Mouse (Mus musculus): ENCODE data around the gene Lrig2. TPM values are rescaled to one million over a fixed set of nuclear protein-coding genes. Genes with fewer than 3 reads are reported as not detected.

Lrig2 gene
- total and polyA plus RNA-seq, 2 experiments, result 2.8 to 5.8 TPM

DNA sequence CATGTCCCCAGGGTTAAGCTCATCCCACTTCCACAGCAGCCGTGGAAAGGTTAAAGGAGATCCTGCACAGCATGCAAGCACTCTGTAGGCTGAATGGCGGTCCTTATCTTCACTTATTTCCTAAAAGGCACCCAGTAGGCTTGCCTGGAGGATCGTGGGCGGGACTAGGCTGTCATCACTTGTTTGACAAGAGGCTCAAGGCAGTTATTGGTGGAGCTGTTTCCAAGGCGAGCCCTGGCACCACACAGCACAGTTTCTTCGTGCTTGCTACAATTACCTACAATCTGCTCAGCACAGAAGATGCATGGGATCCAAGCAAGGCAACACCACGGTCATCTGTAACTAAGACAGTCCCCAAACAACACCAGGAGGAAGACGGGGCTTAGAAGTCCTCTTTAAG lies 137.8 kb downstream of the Lrig2 start:
- Histone ChIP-seq H3K27ac (replicated peaks; ENCODE audit: insufficient read depth, low read depth, low read length) (no peak overlapping the region), H3K4me3 (ENCODE audit: insufficient read depth, low read depth, low read length) (no peak overlapping the region), H3K79me2 (ENCODE audit: control insufficient read depth, insufficient read depth, low read length) (no peaks in the 10 kb centered on the region; the same call in 1 of the 2 replicates), H3K36me3 (ENCODE audit: control insufficient read depth, insufficient read depth, low read length) (no peaks in the 10 kb centered on the region), H3K27me3 (ENCODE audit: control insufficient read depth, insufficient read depth, low read length) (no peaks in the 10 kb centered on the region), H3K4me1 (ENCODE audit: control insufficient read depth, insufficient read depth, low read length) (no peaks in the 10 kb centered on the region), H3K9ac (ENCODE audit: low read depth, low read length) (no peak overlapping the region)
- TF ChIP-seq CTCF (IDR thresholded peaks at IDR 0.05; ENCODE audit: low read depth, low read length) (no peak), POLR2A (IDR thresholded peaks at IDR 0.05; ENCODE audit: extremely low read depth, insufficient read depth, low read length) (no peak)
- no peak for DNase-seq (ENCODE audit: extremely low read depth, low read depth, low spot score)
- whole genome bisulfite sequencing, result 66% methylated on average over 8 of the region's 8 CpGs

DNA sequence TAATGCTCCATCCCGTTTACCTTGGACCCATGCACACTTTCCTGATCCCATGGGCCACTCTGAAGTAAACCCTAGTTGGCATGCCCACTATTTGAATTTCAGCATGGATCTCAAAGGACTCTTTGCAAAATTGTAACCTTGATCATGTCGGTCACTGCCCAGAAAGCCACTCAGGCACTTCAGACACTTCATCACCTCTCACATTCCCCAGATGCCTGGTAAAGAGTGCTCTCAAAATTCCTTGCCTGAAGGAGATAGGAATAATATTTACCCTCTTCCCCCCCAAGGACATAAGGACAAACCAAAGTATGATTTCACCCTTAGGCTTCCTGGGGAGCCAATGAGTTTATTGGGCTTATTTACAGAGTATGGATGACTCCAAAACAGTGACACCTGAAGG lies 139.3 kb downstream of the Lrig2 start:
- H3K27me3 ChIP-seq (ENCODE audit: control insufficient read depth, insufficient read depth, low read length), result no peaks in the 10 kb centered on the region
- no peak overlapping the region for H3K4me3 ChIP-seq (ENCODE audit: insufficient read depth, low read depth, low read length)
- 74% methylated on average over 2 of the region's 2 CpGs for WGBS
- H3K27ac ChIP-seq (replicated peaks; ENCODE audit: insufficient read depth, low read depth, low read length), result no peak overlapping the region
- no peak for TF ChIP-seq POLR2A (IDR thresholded peaks at IDR 0.05; ENCODE audit: extremely low read depth, insufficient read depth, low read length)
- TF ChIP-seq CTCF (IDR thresholded peaks at IDR 0.05; ENCODE audit: low read depth, low read length), result no peak
- H3K9ac ChIP-seq (ENCODE audit: low read depth, low read length), result no peak overlapping the region
- H3K4me1 ChIP-seq (ENCODE audit: control insufficient read depth, insufficient read depth, low read length), result no peaks in the 10 kb centered on the region
- no peak for DNase-seq (ENCODE audit: extremely low read depth, low read depth, low spot score)
- no peaks in the 10 kb centered on the region for H3K36me3 ChIP-seq (ENCODE audit: control insufficient read depth, insufficient read depth, low read length)
- no peaks in the 10 kb centered on the region; the same call in 1 of the 2 replicates for H3K79me2 ChIP-seq (ENCODE audit: control insufficient read depth, insufficient read depth, low read length)

DNA sequence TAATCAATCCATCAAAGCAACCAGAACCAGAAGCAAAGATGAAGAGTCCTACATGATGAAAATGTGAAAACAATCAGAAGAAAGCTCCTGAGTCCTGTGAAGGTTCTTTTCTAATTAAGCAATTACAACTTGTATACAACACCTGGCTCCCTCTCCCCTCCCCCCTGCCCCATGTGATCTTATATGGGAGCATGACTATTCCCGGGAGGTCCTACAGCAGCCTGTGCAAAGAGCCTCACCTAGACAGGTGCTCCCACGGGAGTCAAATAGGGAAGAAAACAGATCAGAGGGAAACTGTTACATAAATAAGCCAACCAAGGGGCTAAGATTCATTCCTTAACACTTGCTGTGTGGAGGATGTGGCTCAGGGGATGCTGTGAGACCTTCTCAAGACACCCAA lies 143.8 kb downstream of the Lrig2 start:
- H3K4me1 ChIP-seq (ENCODE audit: control insufficient read depth, insufficient read depth, low read length), result no peaks in the 10 kb centered on the region
- no peak overlapping the region for H3K9ac ChIP-seq (ENCODE audit: low read depth, low read length)
- no peaks in the 10 kb centered on the region for H3K27me3 ChIP-seq (ENCODE audit: control insufficient read depth, insufficient read depth, low read length)
- H3K36me3 ChIP-seq (ENCODE audit: control insufficient read depth, insufficient read depth, low read length), result no peaks in the 10 kb centered on the region
- TF ChIP-seq CTCF (IDR thresholded peaks at IDR 0.05; ENCODE audit: low read depth, low read length) (no peak), POLR2A (IDR thresholded peaks at IDR 0.05; ENCODE audit: extremely low read depth, insufficient read depth, low read length) (no peak)
- no peaks in the 10 kb centered on the region for H3K79me2 ChIP-seq (ENCODE audit: control insufficient read depth, insufficient read depth, low read length)
- WGBS, result 92% methylated on average over 2 of the region's 2 CpGs
- DNase-seq (ENCODE audit: extremely low read depth, low read depth, low spot score), result no peak
- no peak overlapping the region for H3K27ac ChIP-seq (replicated peaks; ENCODE audit: insufficient read depth, low read depth, low read length)
- H3K4me3 ChIP-seq (ENCODE audit: insufficient read depth, low read depth, low read length), result no peak overlapping the region

DNA sequence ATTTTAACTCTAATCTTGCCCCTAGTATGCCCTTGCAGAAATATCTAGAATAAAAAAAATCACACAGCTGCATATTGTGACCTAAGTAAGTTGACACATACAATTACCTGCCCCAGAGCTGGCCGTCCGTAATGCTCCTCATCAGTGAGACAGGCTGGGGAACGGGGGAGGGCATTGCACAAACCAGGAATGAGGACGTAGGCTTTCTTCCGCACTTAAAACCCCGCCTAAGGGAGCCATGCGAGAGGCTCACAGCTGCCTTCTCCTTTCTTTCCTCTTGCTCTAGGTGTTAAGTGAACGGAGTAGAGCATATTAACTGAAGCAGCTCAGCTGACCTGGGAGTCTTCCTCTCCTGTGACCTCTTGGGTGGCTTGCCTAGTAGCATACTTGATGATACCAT lies 149.9 kb downstream of the Lrig2 start:
- H3K4me3 ChIP-seq (ENCODE audit: insufficient read depth, low read depth, low read length), result no peak overlapping the region
- TF ChIP-seq POLR2A (IDR thresholded peaks at IDR 0.05; ENCODE audit: extremely low read depth, insufficient read depth, low read length) (no peak), CTCF (IDR thresholded peaks at IDR 0.05; ENCODE audit: low read depth, low read length) (no peak)
- H3K27me3 ChIP-seq (ENCODE audit: control insufficient read depth, insufficient read depth, low read length), result no peaks in the 10 kb centered on the region
- 93% methylated on average over 8 of the region's 8 CpGs for WGBS
- no peak overlapping the region for H3K9ac ChIP-seq (ENCODE audit: low read depth, low read length)
- H3K4me1 ChIP-seq (ENCODE audit: control insufficient read depth, insufficient read depth, low read length), result peaks cover 13% of the 10 kb centered on the region
- H3K79me2 ChIP-seq (ENCODE audit: control insufficient read depth, insufficient read depth, low read length), result no peaks in the 10 kb centered on the region
- no peak overlapping the region for H3K27ac ChIP-seq (replicated peaks; ENCODE audit: insufficient read depth, low read depth, low read length)
- H3K36me3 ChIP-seq (ENCODE audit: control insufficient read depth, insufficient read depth, low read length), result no peaks in the 10 kb centered on the region
- no peak for DNase-seq (ENCODE audit: extremely low read depth, low read depth, low spot score)

- peak; percentile 97 for DNase-seq (ENCODE audit: extremely low read depth, low read depth, low spot score)
- Histone ChIP-seq H3K4me1 (ENCODE audit: control insufficient read depth, insufficient read depth, low read length) (peaks cover 13% of the 10 kb centered on the region), H3K27ac (replicated peaks; ENCODE audit: insufficient read depth, low read depth, low read length) (peak overlapping the region; percentile 42), H3K9ac (ENCODE audit: low read depth, low read length) (no peak overlapping the region), H3K4me3 (ENCODE audit: insufficient read depth, low read depth, low read length) (no peak overlapping the region), H3K27me3 (ENCODE audit: control insufficient read depth, insufficient read depth, low read length) (no peaks in the 10 kb centered on the region), H3K79me2 (ENCODE audit: control insufficient read depth, insufficient read depth, low read length) (no peaks in the 10 kb centered on the region), H3K36me3 (ENCODE audit: control insufficient read depth, insufficient read depth, low read length) (no peaks in the 10 kb centered on the region)
- no peak for TF ChIP-seq POLR2A (IDR thresholded peaks at IDR 0.05; ENCODE audit: extremely low read depth, insufficient read depth, low read length)
- 0 out of 2 replicates have a peak, but pooled peaks have one; percentile 1 for TF ChIP-seq CTCF (IDR thresholded peaks at IDR 0.05; ENCODE audit: low read depth, low read length)
- 18% methylated on average over 5 of the region's 5 CpGs for WGBS
Measured at GRCm38 (mm10) chr3:104360325-104360724, 151.4 kb downstream of the Lrig2 start.

DNA sequence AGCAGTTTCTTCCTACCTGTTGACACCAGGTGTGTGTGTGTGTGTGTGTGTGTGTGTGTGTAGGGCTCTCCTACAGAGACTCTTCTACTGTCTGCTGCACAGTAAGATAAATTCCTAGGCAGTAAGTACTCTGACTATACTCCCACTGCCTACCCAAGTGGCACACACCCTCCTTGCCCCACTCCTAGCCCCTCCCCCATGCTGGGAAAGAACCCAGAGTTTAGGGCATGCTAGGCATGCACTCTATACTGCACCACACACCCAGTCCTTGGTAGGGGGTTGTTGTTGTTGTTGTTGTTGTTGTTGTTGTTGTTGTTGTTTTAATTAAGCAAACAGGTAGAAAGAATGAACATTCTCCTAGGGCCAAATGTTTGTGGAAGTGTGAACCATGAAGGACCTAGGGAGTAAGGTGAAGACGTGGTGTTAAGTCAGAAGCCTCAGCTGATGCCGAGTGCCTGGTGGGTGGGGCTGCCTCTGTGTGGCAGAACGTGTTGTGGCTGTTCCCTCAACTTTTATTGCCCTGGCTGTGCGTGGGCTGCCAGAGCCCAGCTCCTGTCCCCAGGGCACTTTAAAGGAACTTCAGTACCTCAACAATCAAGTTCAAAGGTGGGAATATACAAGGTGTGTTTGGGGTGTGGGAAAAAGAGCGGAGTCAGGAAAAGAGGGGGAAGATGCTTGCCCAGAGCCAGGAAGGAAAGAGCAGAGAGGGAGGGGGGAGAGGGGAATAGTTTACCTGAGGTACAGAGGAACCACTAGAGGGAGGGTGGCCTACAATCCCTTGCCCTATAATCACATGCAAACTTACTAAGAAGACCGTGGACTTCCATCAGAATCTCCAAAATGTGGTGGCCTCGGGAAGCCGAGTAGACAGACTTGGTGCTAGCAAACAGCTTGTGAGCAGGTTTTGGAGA lies 152.2 kb downstream of the Lrig2 start:
- WGBS, result 27% methylated on average over 8 of the region's 8 CpGs
- Histone ChIP-seq H3K27ac (replicated peaks; ENCODE audit: insufficient read depth, low read depth, low read length) (peak overlapping the region; percentile 42), H3K36me3 (ENCODE audit: control insufficient read depth, insufficient read depth, low read length) (no peaks in the 10 kb centered on the region), H3K79me2 (ENCODE audit: control insufficient read depth, insufficient read depth, low read length) (no peaks in the 10 kb centered on the region), H3K9ac (ENCODE audit: low read depth, low read length) (no peak overlapping the region), H3K4me1 (ENCODE audit: control insufficient read depth, insufficient read depth, low read length) (peaks cover 13% of the 10 kb centered on the region), H3K4me3 (ENCODE audit: insufficient read depth, low read depth, low read length) (no peak overlapping the region), H3K27me3 (ENCODE audit: control insufficient read depth, insufficient read depth, low read length) (no peaks in the 10 kb centered on the region)
- 0 out of 2 replicates have a peak, but pooled peaks have one; percentile 4 for TF ChIP-seq CTCF (IDR thresholded peaks at IDR 0.05; ENCODE audit: low read depth, low read length)
- no peak for TF ChIP-seq POLR2A (IDR thresholded peaks at IDR 0.05; ENCODE audit: extremely low read depth, insufficient read depth, low read length)
- DNase-seq (ENCODE audit: extremely low read depth, low read depth, low spot score), result no peak
